Mouse (Mus musculus): ENCODE measurements at regions not wholly inside any gene's neighbourhood (a gene's known extent, or its start where the extent isn't known, plus 50 kb on each side); places are given as distances from the start of the nearest gene placed in this dataset.

GRCm38 (mm10) chr17:92159325-92159724 lies 1039.5 kb upstream of the Adcyap1 start:
- Histone ChIP-seq H3K27me3 (replicated peaks; ENCODE audit: control insufficient read depth, insufficient read depth, low read length) (no peaks in the 10 kb centered on the region), H3K36me3 (ENCODE audit: control insufficient read depth, insufficient read depth, low read length) (no peaks in the 10 kb centered on the region), H3K4me1 (ENCODE audit: control insufficient read depth, insufficient read depth, low read length) (no peaks in the 10 kb centered on the region), H3K4me3 (ENCODE audit: insufficient read depth, low read depth, low read length) (no peak overlapping the region), H3K27ac (ENCODE audit: insufficient read depth, low read depth, low read length) (no peak overlapping the region)
- TF ChIP-seq POLR2A (IDR thresholded peaks at IDR 0.05; ENCODE audit: low read depth, low read length) = no peak
- TF ChIP-seq CTCF (conservative IDR thresholded peaks at IDR 0.05; ENCODE audit: insufficient read depth, insufficient read length, low read depth, low read length) = no peak
- 60% methylated on average over 1 of the region's 1 CpGs for WGBS
- DNase-seq = no peak

DNA sequence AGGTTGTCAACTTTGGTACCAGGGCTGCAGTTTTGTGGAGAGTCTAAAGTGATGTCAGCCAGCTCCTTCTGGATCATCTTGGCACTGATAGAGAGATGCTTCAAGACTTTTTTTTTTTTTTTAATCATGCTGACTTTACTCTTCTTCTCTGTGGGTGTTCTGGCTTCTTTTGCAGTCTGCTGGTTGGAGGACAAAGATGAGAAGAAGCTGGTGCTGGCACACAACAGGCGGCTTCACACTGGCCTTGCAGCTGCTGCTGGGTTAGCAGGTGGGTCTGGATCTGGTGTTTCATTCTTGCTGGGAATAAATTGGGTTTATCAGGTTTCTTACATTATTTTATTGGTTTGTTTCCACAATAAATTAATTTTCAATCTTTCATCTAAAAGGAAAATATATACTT lies 1013.1 kb upstream of the Adcyap1 start:
- 90% methylated on average over 1 of the region's 1 CpGs for WGBS

GRCm38 (mm10) chr17:92210730-92211129 lies 988.1 kb upstream of the Adcyap1 start:
- no peak overlapping the region for H3K27ac ChIP-seq (ENCODE audit: insufficient read depth, low read depth, low read length)
- TF ChIP-seq POLR2A (IDR thresholded peaks at IDR 0.05; ENCODE audit: low read depth, low read length) (no peak), CTCF (conservative IDR thresholded peaks at IDR 0.05; ENCODE audit: insufficient read depth, insufficient read length, low read depth, low read length) (no peak)
- no peaks in the 10 kb centered on the region for H3K4me1 ChIP-seq (ENCODE audit: control insufficient read depth, insufficient read depth, low read length)
- peak; percentile 9 for DNase-seq
- H3K27me3 ChIP-seq (replicated peaks; ENCODE audit: control insufficient read depth, insufficient read depth, low read length) = no peaks in the 10 kb centered on the region
- H3K36me3 ChIP-seq (ENCODE audit: control insufficient read depth, insufficient read depth, low read length) = no peaks in the 10 kb centered on the region
- H3K4me3 ChIP-seq (ENCODE audit: insufficient read depth, low read depth, low read length) = no peak overlapping the region

More for the DNA sequence above, 1013.1 kb upstream of the Adcyap1 start:
- Histone ChIP-seq H3K27me3 (replicated peaks; ENCODE audit: control insufficient read depth, insufficient read depth, low read length) (no peaks in the 10 kb centered on the region), H3K27ac (ENCODE audit: insufficient read depth, low read depth, low read length) (no peak overlapping the region), H3K36me3 (ENCODE audit: control insufficient read depth, insufficient read depth, low read length) (no peaks in the 10 kb centered on the region), H3K4me3 (ENCODE audit: insufficient read depth, low read depth, low read length) (no peak overlapping the region), H3K4me1 (ENCODE audit: control insufficient read depth, insufficient read depth, low read length) (no peaks in the 10 kb centered on the region)
- no peak for DNase-seq
- TF ChIP-seq POLR2A (IDR thresholded peaks at IDR 0.05; ENCODE audit: low read depth, low read length) = no peak
- TF ChIP-seq CTCF (conservative IDR thresholded peaks at IDR 0.05; ENCODE audit: insufficient read depth, insufficient read length, low read depth, low read length) = no peak

GRCm38 (mm10) chr17:92216464-92216863 lies 982.4 kb upstream of the Adcyap1 start:
- no peak overlapping the region for H3K4me3 ChIP-seq (ENCODE audit: insufficient read depth, low read depth, low read length)
- H3K27ac ChIP-seq (ENCODE audit: insufficient read depth, low read depth, low read length) = no peak overlapping the region
- H3K4me1 ChIP-seq (ENCODE audit: control insufficient read depth, insufficient read depth, low read length) = no peaks in the 10 kb centered on the region
- 51% methylated on average over 2 of the region's 2 CpGs for WGBS
- no peak for DNase-seq
- no peaks in the 10 kb centered on the region for H3K27me3 ChIP-seq (replicated peaks; ENCODE audit: control insufficient read depth, insufficient read depth, low read length)
- no peaks in the 10 kb centered on the region for H3K36me3 ChIP-seq (ENCODE audit: control insufficient read depth, insufficient read depth, low read length)
- TF ChIP-seq POLR2A (IDR thresholded peaks at IDR 0.05; ENCODE audit: low read depth, low read length) (no peak), CTCF (conservative IDR thresholded peaks at IDR 0.05; ENCODE audit: insufficient read depth, insufficient read length, low read depth, low read length) (no peak)

All from kidney, adult 2 months (tissue).